Mouse (Mus musculus) liver, adult (tissue): ENCODE results near the gene C1qtnf6.

Experiments used
- GATA4 ChIP-seq: IDR thresholded peaks from 2 replicates; pipeline ENCODE4 v1.6.1; 2014; ENCODE audit warnings: mild to moderate bottlenecking, low read length; ENCODE audit not compliant: insufficient replicate concordance

Gene C1qtnf6

GRCm38 (mm10) chr15:78554545-78555313, 23.5 kb upstream of the C1qtnf6 start:
- TF ChIP-seq GATA4, result no peak

GRCm38 (mm10) chr15:78549189-78549734, 18.0 kb upstream of the C1qtnf6 start:
- no peak for TF ChIP-seq GATA4

GRCm38 (mm10) chr15:78548711-78549110, 17.5 kb upstream of the C1qtnf6 start:
- no peak for TF ChIP-seq GATA4

GRCm38 (mm10) chr15:78548336-78548665, 17.1 kb upstream of the C1qtnf6 start:
- TF ChIP-seq GATA4, result no peak

- TF ChIP-seq GATA4, result no peak
Observed at GRCm38 (mm10) chr15:78547415-78548335, 16.5 kb upstream of the C1qtnf6 start.

GRCm38 (mm10) chr15:78546060-78546459, 14.8 kb upstream of the C1qtnf6 start:
- TF ChIP-seq GATA4, result no peak

GRCm38 (mm10) chr15:78544561-78545001, 13.4 kb upstream of the C1qtnf6 start, which contains the start of gene Sstr3:
Sstr3 (minus strand) TSS chr15:78544685.
- no peak for TF ChIP-seq GATA4

GRCm38 (mm10) chr15:78544041-78544440, 12.8 kb upstream of the C1qtnf6 start:
- no peak for TF ChIP-seq GATA4

GRCm38 (mm10) chr15:78542767-78543303, 11.6 kb upstream of the C1qtnf6 start:
- TF ChIP-seq GATA4, result no peak

GRCm38 (mm10) chr15:78542098-78542766, 11.0 kb upstream of the C1qtnf6 start:
- TF ChIP-seq GATA4, result no peak

- no peak for TF ChIP-seq GATA4
Observed at GRCm38 (mm10) chr15:78541606-78542005, 10.4 kb upstream of the C1qtnf6 start.

- no peak for TF ChIP-seq GATA4
Observed at GRCm38 (mm10) chr15:78541036-78541435, 9.8 kb upstream of the C1qtnf6 start.

GRCm38 (mm10) chr15:78535723-78536421, 4.7 kb upstream of the C1qtnf6 start:
- TF ChIP-seq GATA4, result no peak

GRCm38 (mm10) chr15:78533346-78533835, 2.2 kb upstream of the C1qtnf6 start:
- no peak for TF ChIP-seq GATA4
